Comparison of ENCODE assay signal across 8 mouse cellular contexts in the genomic region with DNA sequence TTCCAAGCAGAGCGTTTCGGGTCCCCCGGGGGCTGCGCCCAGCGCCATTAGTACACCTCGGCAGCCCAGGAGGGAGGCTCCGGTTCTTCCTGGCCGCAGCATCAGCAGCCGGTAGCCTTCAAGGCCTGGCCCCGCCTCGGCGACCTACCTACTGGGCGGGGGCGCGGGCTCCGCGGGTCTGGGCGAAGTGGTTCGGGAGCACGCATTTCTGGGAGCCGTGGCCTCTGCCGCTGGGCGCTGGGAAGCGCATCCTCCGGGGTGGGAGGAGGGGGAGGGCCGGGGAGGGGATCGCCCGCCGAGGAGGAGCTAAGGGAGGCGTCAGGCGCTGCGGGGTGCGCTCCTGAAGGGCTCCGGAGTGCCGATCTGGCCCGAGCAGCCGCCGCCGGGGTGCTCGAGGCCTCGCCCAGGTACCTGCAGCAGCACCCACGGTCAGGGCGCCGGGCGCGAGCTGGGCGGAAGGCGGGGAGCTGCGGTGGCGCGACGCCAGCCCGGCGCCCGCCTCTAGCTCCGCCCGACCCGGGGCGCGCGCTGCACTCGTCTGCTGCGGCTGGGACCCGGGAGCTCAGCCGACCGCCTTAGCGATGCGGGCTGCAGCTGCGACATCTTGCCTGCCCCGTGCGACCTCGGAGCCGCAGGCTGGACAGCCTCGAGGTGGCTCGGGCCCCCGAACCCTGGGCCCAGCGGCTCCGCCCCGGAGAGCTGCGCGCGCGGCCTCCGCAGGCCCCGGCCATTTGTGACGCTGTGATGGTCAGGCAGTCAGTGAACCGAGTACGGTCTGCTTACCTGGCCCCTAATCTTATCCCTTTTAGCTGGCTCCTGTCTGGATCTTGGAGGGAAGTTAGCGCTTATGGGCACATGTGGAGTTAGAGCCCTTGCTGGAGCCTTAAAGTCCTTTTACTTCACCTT. TPM values are rescaled to one million over a fixed set of nuclear protein-coding genes. Genes with fewer than 3 reads are reported as not detected.
DNase-seq lines count a peak whose midpoint lies in the region; ATAC-seq and TF ChIP-seq lines count a peak whose summit lies in the region.

Gene Ncoa7, minus strand, starts transcription at position 646 of the 906 bp plus-strand sequence.

- ATAC-seq in embryonic facial prominence, embryonic 14.5 days (ENCODE audit: low read depth) = peak; percentile 93
- ATAC-seq in kidney, embryonic 14.5 days (ENCODE audit: low FRiP score, low TSS enrichment) = peak; percentile 95
- peak; percentile 46 for ATAC-seq in monocyte, adult 5-6 weeks (replicated peaks; ENCODE audit: insufficient number of reproducible peaks, low FRiP score, low TSS enrichment, poor library complexity, severe bottlenecking)

- no peaks in the 10 kb centered on the region for H3K27me3 ChIP-seq in embryonic facial prominence, embryonic 14.5 days (replicated peaks; ENCODE audit: control insufficient read depth, insufficient read depth, low read length)
- H3K27me3 ChIP-seq in kidney, embryonic 14.5 days (ENCODE audit: control insufficient read depth, insufficient read depth, low read length) = no peaks in the 10 kb centered on the region
- 0 out of 2 replicates have a peak, but pooled peaks cover 2% of the 10 kb centered on the region for H3K27me3 ChIP-seq in liver, adult 2 months (ENCODE audit: control insufficient read depth, insufficient read depth, low read length)

- TF ChIP-seq POLR2A in bone marrow, adult 2 months (IDR thresholded peaks at IDR 0.05; ENCODE audit: borderline replicate concordance, control insufficient read depth, low read depth, low read length) = peak; percentile 74; the same call in 1 of the 2 replicates
- 0 out of 2 replicates have a peak, but pooled peaks have one; percentile 22 for TF ChIP-seq POLR2A in liver, adult 2 months (IDR thresholded peaks at IDR 0.05; ENCODE audit: extremely low read depth, insufficient read depth, low read length)

- DNase-seq in B cell, adult 2 months = peak; percentile 75 to 78
- peak; percentile 84 for DNase-seq in embryonic facial prominence, embryonic 14.5 days (ENCODE audit: low spot score)
- peak; percentile 73 to 78 for DNase-seq in heart, adult 9 months (ENCODE audit: low spot score in 2 of 2)
- peak; percentile 19 for DNase-seq in liver, adult 2 months (ENCODE audit: extremely low read depth, low read depth, low spot score)
- DNase-seq in spleen, postnatal 36 days (ENCODE audit: low spot score in 2 of 2) = peak; percentile 79 to 82

- no peaks in the 10 kb centered on the region for H3K79me2 ChIP-seq in liver, adult 2 months (ENCODE audit: control insufficient read depth, insufficient read depth, low read length)

- H3K9ac ChIP-seq in embryonic facial prominence, embryonic 14.5 days (ENCODE audit: low read depth, low read length) = peak within 1 kb of the TSS; percentile 87
- peak within 1 kb of the TSS; percentile 84 for H3K9ac ChIP-seq in kidney, embryonic 14.5 days (ENCODE audit: low read depth, low read length)
- H3K9ac ChIP-seq in liver, adult 2 months (ENCODE audit: low read depth, low read length) = peak within 1 kb of the TSS; percentile 90

- peak within 1 kb of the TSS; percentile 69 for H3K4me2 ChIP-seq in embryonic facial prominence, embryonic 14.5 days (ENCODE audit: low read depth, low read length)
- H3K4me2 ChIP-seq in kidney, embryonic 14.5 days (replicated peaks; ENCODE audit: low read depth, low read length) = peak within 1 kb of the TSS; percentile 50

- under 1% methylated on average over 86 of the region's 89 CpGs for WGBS in bone marrow, adult 2 months
- WGBS in embryonic facial prominence, embryonic 14.5 days = under 1% methylated on average over 33 of the region's 89 CpGs
- WGBS in kidney, embryonic 14.5 days = under 1% methylated on average over 61 of the region's 89 CpGs
- under 1% methylated on average over 86 of the region's 89 CpGs for WGBS in liver, adult 2 months

- no peaks in the 10 kb centered on the region for H3K36me3 ChIP-seq in embryonic facial prominence, embryonic 14.5 days (ENCODE audit: control insufficient read depth, insufficient read depth, low read length)
- H3K36me3 ChIP-seq in kidney, embryonic 14.5 days (ENCODE audit: control insufficient read depth, insufficient read depth, low read length) = no peaks in the 10 kb centered on the region
- H3K36me3 ChIP-seq in liver, adult 2 months (ENCODE audit: control insufficient read depth, insufficient read depth, low read length) = no peaks in the 10 kb centered on the region

- no peaks in the 10 kb centered on the region for H3K9me3 ChIP-seq in embryonic facial prominence, embryonic 14.5 days (ENCODE audit: control insufficient read depth, low read length)
- H3K9me3 ChIP-seq in kidney, embryonic 14.5 days (ENCODE audit: control insufficient read depth, low read length) = no peaks in the 10 kb centered on the region

- peak within 1 kb of the TSS; percentile 93 for H3K4me3 ChIP-seq in bone marrow, adult 2 months (replicated peaks; ENCODE audit: control insufficient read depth, low read depth, low read length)
- H3K4me3 ChIP-seq in embryonic facial prominence, embryonic 14.5 days (ENCODE audit: low read depth, low read length) = peak within 1 kb of the TSS; percentile 75
- peak within 1 kb of the TSS; percentile 82 for H3K4me3 ChIP-seq in kidney, embryonic 14.5 days (ENCODE audit: low read length)
- H3K4me3 ChIP-seq in liver, adult 2 months (ENCODE audit: insufficient read depth, low read depth, low read length) = peak within 1 kb of the TSS; percentile 96

- no peak for TF ChIP-seq CTCF in bone marrow, adult 2 months (IDR thresholded peaks at IDR 0.05; ENCODE audit: control insufficient read depth, insufficient read depth, low read length)
- TF ChIP-seq CTCF in liver, adult 2 months (IDR thresholded peaks at IDR 0.05; ENCODE audit: low read depth, low read length) = no peak

- H3K27ac ChIP-seq in bone marrow, adult 2 months (ENCODE audit: control insufficient read depth, insufficient read depth, low read depth, low read length, poor library complexity) = peak within 1 kb of the TSS; percentile 98
- H3K27ac ChIP-seq in embryonic facial prominence, embryonic 14.5 days (replicated peaks; ENCODE audit: low read depth, low read length) = peak within 1 kb of the TSS; percentile 95
- peak within 1 kb of the TSS; percentile 96 for H3K27ac ChIP-seq in kidney, embryonic 14.5 days (ENCODE audit: low read depth, low read length)
- H3K27ac ChIP-seq in liver, adult 2 months (replicated peaks; ENCODE audit: insufficient read depth, low read depth, low read length) = peak within 1 kb of the TSS; percentile 67

- no peaks in the 10 kb centered on the region; the same call in 1 of the 2 replicates for H3K4me1 ChIP-seq in bone marrow, adult 2 months (ENCODE audit: control insufficient read depth, insufficient read depth, low read length)
- no peaks in the 10 kb centered on the region for H3K4me1 ChIP-seq in embryonic facial prominence, embryonic 14.5 days (ENCODE audit: control insufficient read depth, insufficient read depth, low read length)
- no peaks in the 10 kb centered on the region for H3K4me1 ChIP-seq in kidney, embryonic 14.5 days (ENCODE audit: control insufficient read depth, insufficient read depth, low read length)
- peaks cover 4% of the 10 kb centered on the region; the same call in 1 of the 2 replicates for H3K4me1 ChIP-seq in liver, adult 2 months (ENCODE audit: control insufficient read depth, insufficient read depth, low read length)

RNA-seq across cellular contexts. Expression of gene Ncoa7, which starts in this region (rescaled TPM):
- polyA plus RNA-seq in bone marrow, adult 2 months (2011; ENCODE audit: insufficient read depth, insufficient read length, low replicate concordance, missing spikeins) = 26.2 and 35.6 TPM in 2 replicates
- 10.6 TPM in 2 replicates for polyA plus RNA-seq in embryonic facial prominence, embryonic 14.5 days (2014; fragmentation: Nextera tagmentation; extraction: Ambion mirVana)
- polyA plus RNA-seq in kidney, embryonic 14.5 days (2014; fragmentation: Nextera tagmentation; extraction: Ambion mirVana) = 16.8 and 19.1 TPM in 2 replicates
- total RNA-seq in liver, adult 2 months (2014; rRNA removed) = 1.5 and 2.1 TPM in 2 replicates
- polyA plus RNA-seq in liver, adult 2 months (2012; rRNA removed) = 0.27 and 0.32 TPM in 2 replicates
- 13.8 to 20.5 TPM (median 15.5 TPM) in 3 replicates for total RNA-seq in monocyte, adult 5-6 weeks (2017)

Comparison
In these comparisons a context has a peak if more than half of its experiments do, and no peak if none do; other contexts are left out.
1. Peak in every context shown above with its lines: DNase-seq, ATAC-seq, H3K4me3 ChIP-seq and H3K27ac ChIP-seq.
2. DNase-seq: peak in every context shown above with its lines; median percentile 84 in embryonic facial prominence, embryonic 14.5 days; 80 in spleen, postnatal 36 days; 76 in B cell, adult 2 months; 76 in heart, adult 9 months; 19 in liver, adult 2 months.